Mouse (Mus musculus): ENCODE measurements at regions not wholly inside any gene's neighbourhood (a gene's known extent, or its start where the extent isn't known, plus 50 kb on each side); places are given as distances from the start of the nearest gene placed in this dataset.

DNA sequence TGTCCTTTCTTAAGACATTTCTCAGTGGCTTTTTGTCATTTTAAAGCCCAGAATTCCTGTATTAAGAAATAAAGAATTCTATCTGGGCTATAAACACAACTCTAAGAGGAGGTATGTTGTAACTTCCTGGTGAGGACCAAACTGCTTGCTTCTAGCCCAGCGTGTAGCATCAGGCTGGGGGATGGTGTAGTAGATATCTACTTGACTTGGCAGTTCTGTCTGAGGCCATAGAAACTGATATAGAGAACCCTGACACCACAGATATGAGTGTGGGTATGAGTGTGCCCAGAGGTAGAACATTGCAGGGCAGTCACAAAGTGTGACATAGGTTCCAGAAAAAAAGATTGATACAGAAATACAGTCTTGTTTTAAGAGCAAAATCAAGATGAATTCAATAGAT, 83.9 kb upstream of the Pum3 start:
- no peak for TF ChIP-seq GATA4 (IDR thresholded peaks at IDR 0.05; ENCODE audit: insufficient replicate concordance, low read length)

DNA sequence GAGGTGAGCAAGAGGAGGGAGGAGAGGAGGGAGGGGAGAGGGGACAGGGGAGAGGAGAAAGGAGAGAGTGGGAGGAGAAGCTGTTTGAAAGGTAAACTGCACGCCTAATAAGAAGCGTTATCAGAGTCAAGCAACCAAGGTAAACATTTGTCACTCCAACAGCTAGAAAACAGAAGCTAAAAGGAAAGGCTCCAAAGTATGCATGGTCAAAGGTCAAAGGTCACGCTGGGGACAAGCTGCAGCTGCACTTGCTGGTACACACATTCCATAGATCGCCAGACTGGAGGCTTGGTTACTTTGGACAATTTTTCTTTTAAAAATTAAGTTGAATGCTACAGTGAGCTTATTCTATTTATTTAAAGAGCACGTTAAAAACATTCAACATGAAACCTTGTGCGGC, 81.7 kb upstream of the Pum3 start:
- TF ChIP-seq GATA4 (IDR thresholded peaks at IDR 0.05; ENCODE audit: insufficient replicate concordance, low read length), result no peak

GRCm38 (mm10) chr19:27509956-27510639, 80.5 kb upstream of the Pum3 start:
- TF ChIP-seq GATA4 (IDR thresholded peaks at IDR 0.05; ENCODE audit: insufficient replicate concordance, low read length), result no peak

GRCm38 (mm10) chr19:27498278-27498677, 68.7 kb upstream of the Pum3 start:
- peak; percentile 85; the same call in 1 of the 2 replicates for TF ChIP-seq GATA4 (IDR thresholded peaks at IDR 0.05; ENCODE audit: insufficient replicate concordance, low read length)

- TF ChIP-seq GATA4 (IDR thresholded peaks at IDR 0.05; ENCODE audit: insufficient replicate concordance, low read length), result no peak
Observed at GRCm38 (mm10) chr19:27492468-27492867, 62.8 kb upstream of the Pum3 start.

- no peak for TF ChIP-seq GATA4 (IDR thresholded peaks at IDR 0.05; ENCODE audit: insufficient replicate concordance, low read length)
Observed at GRCm38 (mm10) chr19:27491873-27492272, 62.2 kb upstream of the Pum3 start.

- TF ChIP-seq GATA4 (IDR thresholded peaks at IDR 0.05; ENCODE audit: insufficient replicate concordance, low read length), result no peak
Observed at GRCm38 (mm10) chr19:27489053-27489452, 59.4 kb upstream of the Pum3 start.

Measured in liver, adult (tissue).